Mouse (Mus musculus) E14TG2a.4 (cell line): ENCODE data around the gene Tns2.

Experiments
- CTCF ChIP-seq: conservative IDR thresholded peaks from 2 replicates; pipeline ENCODE4 v1.5.1; 2014; ENCODE audit warnings: low read length
- NANOG ChIP-seq: IDR thresholded peaks from 2 replicates; pipeline ENCODE4 v1.6.1; 2014; ENCODE audit warnings: borderline replicate concordance, low read length, mixed read lengths
- POU5F1 ChIP-seq: IDR thresholded peaks from 2 replicates; pipeline ENCODE4 v1.6.1; 2014; ENCODE audit warnings: low read length, borderline replicate concordance

DNA sequence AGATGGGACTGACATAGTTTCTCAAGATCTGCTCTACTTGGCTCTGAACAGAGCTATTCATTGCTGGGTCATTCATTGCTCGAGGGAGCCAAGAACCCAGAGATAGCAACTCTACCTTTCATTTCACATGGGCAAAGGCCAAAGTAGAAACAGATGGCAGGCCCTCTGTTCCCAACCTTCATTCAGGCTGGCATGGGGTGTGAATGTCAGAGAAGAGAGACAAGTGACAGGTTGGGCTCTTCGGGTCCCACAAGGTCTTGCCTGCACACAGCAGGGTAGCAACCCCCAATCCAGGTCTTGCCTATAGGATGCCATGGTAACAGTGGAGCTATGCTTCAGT, 19.6 kb downstream of the Tns2 start:
- no peak for TF ChIP-seq CTCF
- TF ChIP-seq POU5F1 = no peak
- TF ChIP-seq NANOG = no peak
